Mouse (Mus musculus): ENCODE data around the gene Gm3055. TPM values are rescaled to one million over a fixed set of nuclear protein-coding genes. Genes with fewer than 3 reads are reported as not detected.
"Not testable (repeated sequence)": the region's sequence is repeated elsewhere in the genome, so short reads cannot be mapped to it uniquely, and the experiment has no call there.

Gm3055 gene
- 10 to 100 TPM in 2 of 4 experiments, 1 to 10 TPM in 2; 7.0 to 11.3 (median 9.8) TPM for total RNA-seq (2022)

GRCm38 (mm10) chr10:81770506-81771403 is at the start of gene Gm3055:
Gene Gm3055 (minus strand): TSS chr10:81771161.
- not testable (repeated sequence) for DNase-seq (ENCODE audit: low spot score in 2 of 2)

- DNase-seq (ENCODE audit: low spot score in 2 of 2), result not testable (repeated sequence)
Measured at GRCm38 (mm10) chr10:81811899-81812298, 40.9 kb upstream of the Gm3055 start, which contains the start of gene Gm4767. Gene Gm4767 (plus strand): TSS chr10:81812186.

GRCm38 (mm10) chr10:81771404-81771777 is 430 bp upstream of the Gm3055 start:
- DNase-seq (ENCODE audit: low spot score in 2 of 2), result not testable (repeated sequence)

GRCm38 (mm10) chr10:81704531-81705301 is 66.2 kb downstream of the Gm3055 start, which contains the start of gene Zfp433:
Gene Zfp433 (plus strand): TSS chr10:81704825.
- DNase-seq (ENCODE audit: low spot score in 2 of 2), result not testable (repeated sequence)

Other genes starting within 250 kb of the Gm3055 start
- gene Gna15, start 246.9 kb downstream of the Gm3055 start, total RNA-seq (2022), result 1 to 10 TPM; 3.4 to 6.1 (median 5.3) TPM
- gene Gna11, start 226.0 kb downstream of the Gm3055 start, total RNA-seq (2022), result 100 to 1,000 TPM in 3 of 4 experiments, 10 to 100 TPM in 1; 99.3 to 110 (median 101) TPM
- gene Aes, start 211.7 kb downstream of the Gm3055 start, total RNA-seq (2022), result 100 to 1,000 TPM; 719 to 760 (median 743) TPM
- gene Tle2, start 196.6 kb downstream of the Gm3055 start, total RNA-seq (2022), result 10 to 100 TPM; 36.2 to 42.3 (median 39.2) TPM
- 10 to 100 TPM; 10.3 to 17.2 (median 14.0) TPM for gene Tle6, start 170.1 kb downstream of the Gm3055 start, total RNA-seq (2022)
- 1 to 10 TPM; 3.3 to 5.4 (median 3.9) TPM for gene BC025920, start 164.9 kb downstream of the Gm3055 start, total RNA-seq (2022)
- gene Sirt6, start 143.4 kb downstream of the Gm3055 start, total RNA-seq (2022), result 10 to 100 TPM; 21.8 to 27.9 (median 25.2) TPM
- gene Ankrd24, start 142.6 kb downstream of the Gm3055 start, total RNA-seq (2022), result 10 to 100 TPM; 39.7 to 47.9 (median 43.1) TPM
- 1 to 10 TPM; 2.7 to 5.4 (median 3.3) TPM for gene Gm10778, start 122.1 kb downstream of the Gm3055 start, total RNA-seq (2022)
- gene Zfp433, start 66.3 kb downstream of the Gm3055 start, total RNA-seq (2022), result 10 to 100 TPM in 3 of 4 experiments, 1 to 10 TPM in 1; 9.1 to 14.3 (median 11.6) TPM
- 1 to 10 TPM; 3.8 to 5.0 (median 4.4) TPM for gene Gm4767, start 41.0 kb upstream of the Gm3055 start, total RNA-seq (2022)
- gene Gm32687, start 92.8 kb upstream of the Gm3055 start, total RNA-seq (2022), result 1 to 10 TPM; 2.8 to 3.3 (median 3.2) TPM
- gene Zfp781, start 159.3 kb upstream of the Gm3055 start, total RNA-seq (2022), result 1 to 10 TPM; 3.2 to 4.7 (median 4.7) TPM

All from left cerebral cortex, adult 8-10 months (tissue).